Mouse (Mus musculus): ENCODE measurements around the gene Map1s. TPM values are rescaled to one million over a fixed set of nuclear protein-coding genes. Genes with fewer than 3 reads are reported as not detected.

Gene Map1s
- polyA plus RNA-seq (2017; shearing (Covaris generic)): 10 to 100 TPM; 13.8 to 17.2 TPM

- ATAC-seq: peak; percentile 84
These were observed at the start of gene Map1s for GRCm38 (mm10) chr8:70905831-70906736. Map1s (plus strand) TSS chr8:70905932.

GRCm38 (mm10) chr8:70856028-70856427, 49.7 kb upstream of the Map1s start:
- ATAC-seq: no peak

- ATAC-seq: no peak
These were observed 49.1 kb upstream of the Map1s start for GRCm38 (mm10) chr8:70856541-70857197.

- ATAC-seq: no peak
These were observed 48.2 kb upstream of the Map1s start for GRCm38 (mm10) chr8:70857516-70857915.

- no peak for ATAC-seq
These were observed 42.7 kb upstream of the Map1s start, which contains the start of gene Kcnn1 for GRCm38 (mm10) chr8:70862824-70863641. Kcnn1 (minus strand) TSS chr8:70863258.

GRCm38 (mm10) chr8:70863956-70864711, 41.6 kb upstream of the Map1s start:
- ATAC-seq: no peak

- no peak for ATAC-seq
These were observed 41.0 kb upstream of the Map1s start for GRCm38 (mm10) chr8:70864712-70865221.

GRCm38 (mm10) chr8:70865350-70866000, 40.3 kb upstream of the Map1s start:
- ATAC-seq: peak; percentile 84

GRCm38 (mm10) chr8:70866001-70866520, 39.7 kb upstream of the Map1s start:
- ATAC-seq: no peak

- no peak for ATAC-seq
These were observed 39.2 kb upstream of the Map1s start for GRCm38 (mm10) chr8:70866566-70866965.

GRCm38 (mm10) chr8:70868559-70869198, 37.1 kb upstream of the Map1s start:
- ATAC-seq: no peak

GRCm38 (mm10) chr8:70869199-70869571, 36.5 kb upstream of the Map1s start:
- ATAC-seq: no peak

GRCm38 (mm10) chr8:70869601-70870041, 36.1 kb upstream of the Map1s start:
- no peak for ATAC-seq

- no peak for ATAC-seq
These were observed 34.4 kb upstream of the Map1s start for GRCm38 (mm10) chr8:70871195-70871807.

- no peak for ATAC-seq
These were observed 32.9 kb upstream of the Map1s start for GRCm38 (mm10) chr8:70872643-70873363.

GRCm38 (mm10) chr8:70873364-70873985, 32.3 kb upstream of the Map1s start, which contains the start of gene Ccdc124:
Ccdc124 (minus strand) TSS chr8:70873935.
- ATAC-seq: peak; percentile 81

GRCm38 (mm10) chr8:70874441-70874840, 31.3 kb upstream of the Map1s start:
- ATAC-seq: no peak

- ATAC-seq: no peak
These were observed 29.4 kb upstream of the Map1s start for GRCm38 (mm10) chr8:70876382-70876781.

- no peak for ATAC-seq
These were observed 27.6 kb upstream of the Map1s start for GRCm38 (mm10) chr8:70878178-70878577.
